Mouse (Mus musculus) hematopoietic stem cell, adult 5-6 weeks (primary cell): Measurements from ENCODE around the gene Mpg. TPM values are rescaled to one million over a fixed set of nuclear protein-coding genes. Genes with fewer than 3 reads are reported as not detected.

Experiments
- ATAC-seq, 2 experiments: fragments of 125-278 bp in 1 of 2; replicated peaks in 1 of 2; 2 replicates each; pipeline ENCODE4 v1.8.0; 2016 to 2017; ENCODE audit warnings: inconsistent platforms in 2 of 2, mild to moderate bottlenecking in 2 of 2, moderate number of reproducible peaks in 2 of 2, low read depth in 1 of 2, moderate TSS enrichment in 1 of 2; ENCODE audit not compliant: low FRiP score in 2 of 2, poor library complexity in 2 of 2, severe bottlenecking in 2 of 2, insufficient read depth in 1 of 2, low TSS enrichment in 1 of 2
- total RNA-seq: library from RNA; stranded (forward); fragments of 172-1452, 232-1000 nt; gene quantifications from 2 replicates; pipeline ENCODE4 v1.2.3, GENCODE M21; 2017

Mpg gene
- total RNA-seq, 1 experiment from 2014 or later, result 10.4 TPM

GRCm38 (mm10) chr11:32267964-32268363, 41.7 kb downstream of the Mpg start:
- no peak for ATAC-seq

GRCm38 (mm10) chr11:32268952-32269351, 42.6 kb downstream of the Mpg start:
- ATAC-seq, result no peak

- no peak for ATAC-seq
Measured at GRCm38 (mm10) chr11:32271178-32271577, 44.9 kb downstream of the Mpg start.

GRCm38 (mm10) chr11:32276347-32276746, 50.0 kb downstream of the Mpg start, which contains the start of gene Hba-x:
TSS of gene Hba-x (plus strand) at chr11:32276400.
- no peak for ATAC-seq

GRCm38 (mm10) chr11:32277736-32278457, 51.6 kb downstream of the Mpg start:
- ATAC-seq, result no peak

GRCm38 (mm10) chr11:32278458-32278957, 52.2 kb downstream of the Mpg start:
- ATAC-seq, result no peak

GRCm38 (mm10) chr11:32280646-32281045, 54.3 kb downstream of the Mpg start:
- ATAC-seq, result no peak

- ATAC-seq, result no peak
Measured at GRCm38 (mm10) chr11:32281416-32282144, 55.3 kb downstream of the Mpg start.

Other genes with a start within 250 kb of the Mpg start
- gene Nsg2, start 226.0 kb upstream of the Mpg start, total RNA-seq, result 5.5 and 6.0 TPM in 2 replicates
- gene Il9r, start 26.2 kb upstream of the Mpg start, total RNA-seq, result 0.69 and 1.3 TPM in 2 replicates
- gene Snrnp25, start 21.1 kb upstream of the Mpg start, total RNA-seq, result 50.8 and 51.0 TPM in 2 replicates
- gene Rhbdf1, start 4.2 kb upstream of the Mpg start, total RNA-seq, result 7.0 and 7.5 TPM in 2 replicates
- gene Nprl3, start 41.2 kb downstream of the Mpg start, total RNA-seq, result 20.3 and 24.1 TPM in 2 replicates
- gene Hba-x, start 49.9 kb downstream of the Mpg start, total RNA-seq, result not detected in 2 replicates
- gene Hba-a1, start 57.0 kb downstream of the Mpg start, total RNA-seq, result 9.1 and 14.3 TPM in 2 replicates
- not detected in 2 replicates for gene Hbq1b, start 60.5 kb downstream of the Mpg start, total RNA-seq
- gene Hba-a2, start 70.0 kb downstream of the Mpg start, total RNA-seq, result 60.4 and 104 TPM in 2 replicates
- gene Hbq1a, start 73.6 kb downstream of the Mpg start, total RNA-seq, result not detected in 2 replicates
- 1.5 and 1.6 TPM in 2 replicates for gene Sh3pxd2b, start 121.3 kb downstream of the Mpg start, total RNA-seq
- 4.7 and 10.4 TPM in 2 replicates for gene Ubtd2, start 228.9 kb downstream of the Mpg start, total RNA-seq